Mouse (Mus musculus) MEL (cell line): ENCODE data around the gene Got1.

Source experiments
- BHLHE40 ChIP-seq: IDR thresholded peaks from 2 replicates; pipeline ENCODE4 v1.6.1; 2012; ENCODE audit warnings: low read depth, mild to moderate bottlenecking, inconsistent platforms, low read length, improper control_type of control experiment, borderline replicate concordance
- CHD1 ChIP-seq: IDR thresholded peaks from 2 replicates; pipeline ENCODE4 v1.6.1; 2012; ENCODE audit warnings: low read depth, mild to moderate bottlenecking, inconsistent platforms, low read length, improper control_type of control experiment
- CTCF ChIP-seq, 3 experiments: IDR thresholded peaks in 2 of 3; conservative IDR thresholded peaks in 1 of 3; 2 replicates each; pipeline ENCODE4 v1.5.1; 2011 to 2012; ENCODE audit warnings: low read length in 3 of 3, low read depth in 2 of 3, mild to moderate bottlenecking in 2 of 3, improper control_type of control experiment in 1 of 3, inconsistent platforms in 1 of 3, mixed read lengths in 1 of 3, moderate library complexity in 1 of 3; ENCODE audit not compliant: control insufficient read depth in 1 of 3, insufficient read depth in 1 of 3, poor library complexity in 1 of 3, severe bottlenecking in 1 of 3
- ELF1 ChIP-seq: IDR thresholded peaks from 2 replicates; pipeline ENCODE4 v1.6.1; 2014; ENCODE audit warnings: low read depth, mild to moderate bottlenecking, inconsistent platforms, low read length, improper control_type of control experiment, moderate library complexity
- EP300 ChIP-seq, 2 experiments: IDR thresholded peaks; 2 replicates each; pipeline ENCODE4 v1.6.1; 2011; ENCODE audit warnings: improper control_type of control experiment in 2 of 2, low read length in 2 of 2, low read depth in 1 of 2, mild to moderate bottlenecking in 1 of 2
- JUND ChIP-seq: IDR thresholded peaks from 2 replicates; pipeline ENCODE4 v1.6.1; 2011; ENCODE audit warnings: low read depth, mild to moderate bottlenecking, improper control_type of control experiment, low read length
- MAX ChIP-seq: IDR thresholded peaks from 2 replicates; pipeline ENCODE4 v1.6.1; 2011; ENCODE audit warnings: low read length, improper control_type of control experiment
- MXI1 ChIP-seq: IDR thresholded peaks from 2 replicates; pipeline ENCODE4 v1.6.1; 2011; ENCODE audit warnings: mild to moderate bottlenecking, low read depth, low read length, improper control_type of control experiment
- POLR2A ChIP-seq, 2 experiments: IDR thresholded peaks; 2 replicates each; pipeline ENCODE4 v1.6.1; 2011 to 2012; ENCODE audit warnings: low read length in 2 of 2, mild to moderate bottlenecking in 2 of 2, control low read depth in 1 of 2, improper control_type of control experiment in 1 of 2, low read depth in 1 of 2, moderate library complexity in 1 of 2; ENCODE audit not compliant: control insufficient read depth in 1 of 2, insufficient read depth in 1 of 2, poor library complexity in 1 of 2
- ZNF384 ChIP-seq: IDR thresholded peaks from 2 replicates; pipeline ENCODE4 v1.6.1; 2012; ENCODE audit warnings: low read depth, mild to moderate bottlenecking, inconsistent platforms, low read length, improper control_type of control experiment

DNA sequence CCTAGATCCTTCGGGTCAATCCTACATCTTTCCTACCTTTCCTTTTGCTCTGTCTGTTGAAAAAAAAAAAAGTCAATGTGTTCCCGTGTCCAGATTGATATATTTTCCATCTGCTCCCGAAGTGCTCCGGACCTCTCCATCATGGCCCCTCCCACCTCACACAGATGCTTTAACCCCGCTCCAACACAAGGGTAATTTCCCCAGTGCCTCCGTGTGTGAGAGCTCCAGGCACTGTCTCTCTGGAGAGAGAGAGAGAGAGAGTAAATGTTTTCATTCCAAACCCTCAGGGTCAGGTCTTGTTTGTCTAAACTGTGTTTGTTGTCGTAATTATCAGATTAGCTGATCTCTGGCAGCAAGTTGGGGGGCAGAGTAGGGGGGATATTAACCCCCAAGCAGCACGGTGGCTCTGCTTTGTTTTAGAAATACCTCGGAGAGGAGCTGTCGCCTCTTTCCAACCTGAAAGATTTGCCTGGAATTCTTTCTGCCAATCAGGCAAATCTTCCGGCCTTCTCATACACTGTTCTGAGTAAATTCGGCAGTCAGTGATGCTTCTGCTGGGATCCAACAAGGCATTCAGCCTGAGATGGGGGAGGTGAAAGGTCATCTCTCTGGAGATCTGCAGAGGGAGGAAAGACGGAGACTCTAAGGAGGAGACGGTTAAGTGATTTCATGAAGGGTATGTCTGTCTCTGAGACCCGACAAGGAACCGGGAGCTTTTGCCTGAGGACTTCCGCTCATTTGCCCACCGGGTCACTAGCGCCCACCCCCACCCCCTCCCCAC lies 22.1 kb upstream of the Got1 start:
- no peak for TF ChIP-seq BHLHE40
- TF ChIP-seq ELF1, result no peak
- no peak for TF ChIP-seq MXI1
- TF ChIP-seq POLR2A (IDR thresholded peaks at IDR 0.05; ENCODE audit: control insufficient read depth in 1 of 2, insufficient read depth in 1 of 2, low read depth in 1 of 2, low read length in 2 of 2, poor library complexity in 1 of 2), result no peak
- TF ChIP-seq CTCF (IDR thresholded peaks at IDR 0.05 in 2 of 3, conservative IDR thresholded peaks at IDR 0.05 in 1 of 3; ENCODE audit: control insufficient read depth in 1 of 3, insufficient read depth in 1 of 3, low read depth in 2 of 3, low read length in 3 of 3, poor library complexity in 1 of 3, severe bottlenecking in 1 of 3), result no peak
- TF ChIP-seq MAX, result no peak
- TF ChIP-seq ZNF384, result no peak
- no peak for TF ChIP-seq EP300 (IDR thresholded peaks at IDR 0.05; ENCODE audit: low read depth in 1 of 2, low read length in 2 of 2)
- TF ChIP-seq CHD1, result no peak
- no peak for TF ChIP-seq JUND
